Mouse (Mus musculus): ENCODE measurements around the gene Olfr523.

GRCm38 (mm10) chr7:140135106-140135770 is 37.8 kb upstream of the Olfr523 start:
- TF ChIP-seq CTCF (IDR thresholded peaks at IDR 0.05; ENCODE audit: low read depth), result no peak
- peak; percentile 25 for TF ChIP-seq EP300 (optimal IDR thresholded peaks at IDR 0.05)
